Mouse (Mus musculus): Measurements from ENCODE around the gene Dnlz.

Gene Dnlz

DNA sequence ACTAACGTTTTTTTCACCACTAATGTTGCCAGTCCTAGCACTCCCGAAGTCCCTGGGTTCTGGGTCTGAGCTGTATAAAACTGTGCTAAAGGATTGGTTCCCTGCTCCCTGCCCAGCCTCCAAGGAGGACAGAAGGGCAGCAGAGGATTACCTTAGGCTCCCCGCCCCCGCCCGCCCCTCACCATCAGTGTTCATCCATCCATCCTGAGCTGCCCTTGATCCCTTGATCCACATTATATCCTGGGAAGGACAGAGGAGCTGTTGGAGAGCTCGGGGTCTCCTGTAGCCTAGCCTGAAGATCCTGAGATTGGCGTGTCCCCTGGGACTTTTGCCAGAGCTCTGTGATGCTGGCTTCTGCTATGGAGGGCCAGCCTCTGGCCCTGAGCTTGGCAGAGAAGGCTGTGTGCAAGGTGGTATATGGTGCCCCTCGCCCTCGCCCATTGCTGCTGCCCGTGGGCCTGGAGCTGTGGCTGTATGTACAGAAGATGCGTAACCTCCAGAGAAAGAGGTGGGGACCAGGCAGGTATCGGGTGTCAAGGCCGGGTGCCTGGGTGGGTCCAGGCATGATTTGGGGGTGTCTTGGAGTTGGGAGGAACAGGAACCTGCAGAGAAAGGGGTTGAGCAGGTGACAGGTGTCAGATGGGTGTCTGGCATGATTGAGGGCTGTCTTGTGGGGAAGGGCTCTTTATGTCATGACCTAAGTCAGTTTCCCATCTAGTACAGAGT, 32.2 kb downstream of the Dnlz start:
- no peak for DNase-seq (ENCODE audit: low spot score)

DNA sequence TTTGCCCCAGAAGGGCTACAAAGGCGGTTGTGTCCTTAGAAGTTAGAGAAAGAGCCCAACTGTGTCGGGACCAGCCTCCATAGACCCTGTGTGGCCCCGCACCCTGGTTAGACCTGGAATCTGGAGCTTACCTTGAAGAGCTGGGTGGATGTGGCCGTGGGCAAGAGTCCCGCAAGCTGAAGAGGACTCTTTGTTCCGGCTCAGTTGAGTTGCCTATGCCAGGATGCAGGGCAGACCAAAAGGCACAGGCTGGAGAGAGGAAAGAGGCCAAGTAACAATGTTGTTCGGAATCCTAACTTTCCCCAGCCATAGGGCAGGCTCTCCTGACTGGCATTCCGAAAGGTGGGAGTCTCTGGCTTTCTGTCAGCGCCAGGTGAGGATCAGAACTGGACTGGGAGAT, 32.8 kb downstream of the Dnlz start:
- DNase-seq (ENCODE audit: low spot score): no peak

DNA sequence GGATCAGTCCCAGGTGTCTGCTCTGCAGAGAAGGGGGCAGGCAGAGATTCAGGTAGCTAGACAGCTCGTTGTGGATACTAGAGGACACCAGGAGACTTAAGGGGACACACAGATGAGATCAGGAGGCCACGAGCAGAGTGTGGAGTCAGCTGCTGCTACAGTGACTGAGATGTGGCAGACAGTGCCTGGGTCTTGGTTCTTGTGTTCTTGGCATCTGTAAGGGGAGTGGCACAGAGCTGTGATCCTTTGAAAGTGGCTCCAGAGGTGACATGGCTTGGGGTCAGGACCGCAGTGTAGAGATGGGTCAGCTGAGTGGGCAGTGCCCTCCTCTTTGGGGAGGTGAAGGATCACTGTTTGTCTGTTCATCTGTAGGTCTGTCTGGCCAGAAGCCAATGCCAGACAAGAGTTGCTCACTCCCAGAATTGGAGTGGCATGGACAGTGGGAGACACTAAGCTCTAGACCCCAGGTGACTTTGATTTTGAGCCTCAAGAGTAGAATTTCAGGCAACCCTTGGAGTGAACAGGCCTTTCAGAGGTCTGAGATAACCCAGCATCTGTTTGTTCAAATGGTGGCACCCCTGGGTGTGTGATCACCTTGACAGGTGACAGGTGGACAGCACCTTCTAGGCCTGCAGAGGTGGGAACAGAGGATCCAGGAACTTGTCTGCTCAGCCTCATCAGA, 33.8 kb downstream of the Dnlz start:
- DNase-seq (ENCODE audit: low spot score): no peak

DNA sequence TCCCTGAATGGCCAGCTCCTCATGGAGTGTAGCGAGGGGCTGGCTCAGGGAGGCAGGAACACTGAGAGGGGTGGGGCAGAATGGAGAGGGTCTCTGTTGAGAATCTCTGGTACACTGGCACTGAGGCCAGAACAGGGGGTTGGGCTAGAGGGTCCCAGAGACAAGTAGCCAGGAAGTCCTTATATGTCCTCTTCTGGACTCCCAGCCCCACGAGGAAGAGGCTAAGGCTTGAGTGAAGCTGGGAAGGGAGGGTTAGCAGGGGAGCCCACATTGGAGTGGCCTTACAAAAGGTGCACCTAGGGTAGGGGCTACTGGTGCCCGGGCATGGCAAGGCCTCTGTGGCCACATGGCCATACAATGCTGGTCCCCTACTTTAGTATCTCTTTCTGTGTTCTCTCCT, 34.5 kb downstream of the Dnlz start:
- no peak for DNase-seq (ENCODE audit: low spot score)

DNA sequence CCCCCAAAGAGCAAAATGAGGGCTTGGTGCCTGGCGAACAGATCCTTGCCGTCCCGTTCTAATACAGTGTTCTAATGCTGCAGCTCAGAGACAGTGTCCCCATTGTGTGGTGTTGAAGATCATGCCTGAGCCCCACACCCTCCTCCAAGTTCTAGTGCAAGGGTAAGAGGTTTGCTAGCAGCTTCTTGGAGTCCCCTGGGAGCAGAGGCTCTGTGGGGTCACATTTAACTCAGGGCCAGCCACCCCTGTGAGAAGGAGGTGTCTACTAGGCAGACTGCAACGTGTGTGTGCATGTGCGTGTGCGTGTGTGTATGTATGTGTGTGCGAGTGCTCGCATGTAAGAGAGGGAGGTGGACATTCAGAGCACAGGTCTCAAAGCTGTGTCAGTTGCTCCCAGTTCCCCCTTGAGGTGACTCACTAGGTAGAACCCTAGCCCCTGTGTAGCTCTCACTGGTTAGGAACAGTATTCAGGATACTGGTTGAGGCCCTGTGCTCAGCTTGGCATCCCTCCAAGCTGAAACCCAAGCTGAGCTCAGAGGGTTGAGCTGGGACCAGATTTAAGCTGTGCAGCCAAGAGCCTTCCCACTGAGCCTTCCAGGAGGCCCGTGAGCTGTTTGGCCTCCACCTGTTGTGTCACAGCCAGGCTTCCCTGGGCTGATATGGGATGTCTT, 35.2 kb downstream of the Dnlz start:
- DNase-seq (ENCODE audit: low spot score): peak; percentile 81

DNA sequence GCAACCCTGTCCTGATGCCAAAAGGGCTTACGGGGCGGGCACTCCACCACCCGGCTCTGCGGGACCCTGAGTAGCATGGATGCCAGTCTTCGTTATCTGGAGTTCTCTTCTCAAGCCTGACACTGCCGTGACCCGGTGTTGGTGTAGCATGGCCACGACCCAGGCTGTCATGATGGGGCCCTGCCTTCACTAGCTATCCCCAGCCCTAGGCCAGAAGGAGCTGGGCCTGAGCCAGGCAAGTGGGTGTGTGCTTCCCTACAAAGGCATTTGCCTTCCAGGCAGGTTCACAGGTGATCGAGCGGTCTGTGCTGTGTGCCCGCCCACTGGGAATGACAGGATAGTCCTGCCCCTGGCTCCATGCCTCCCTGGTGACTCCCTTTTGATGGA, 36.0 kb downstream of the Dnlz start:
- peak; percentile 47 for DNase-seq (ENCODE audit: low spot score)

DNA sequence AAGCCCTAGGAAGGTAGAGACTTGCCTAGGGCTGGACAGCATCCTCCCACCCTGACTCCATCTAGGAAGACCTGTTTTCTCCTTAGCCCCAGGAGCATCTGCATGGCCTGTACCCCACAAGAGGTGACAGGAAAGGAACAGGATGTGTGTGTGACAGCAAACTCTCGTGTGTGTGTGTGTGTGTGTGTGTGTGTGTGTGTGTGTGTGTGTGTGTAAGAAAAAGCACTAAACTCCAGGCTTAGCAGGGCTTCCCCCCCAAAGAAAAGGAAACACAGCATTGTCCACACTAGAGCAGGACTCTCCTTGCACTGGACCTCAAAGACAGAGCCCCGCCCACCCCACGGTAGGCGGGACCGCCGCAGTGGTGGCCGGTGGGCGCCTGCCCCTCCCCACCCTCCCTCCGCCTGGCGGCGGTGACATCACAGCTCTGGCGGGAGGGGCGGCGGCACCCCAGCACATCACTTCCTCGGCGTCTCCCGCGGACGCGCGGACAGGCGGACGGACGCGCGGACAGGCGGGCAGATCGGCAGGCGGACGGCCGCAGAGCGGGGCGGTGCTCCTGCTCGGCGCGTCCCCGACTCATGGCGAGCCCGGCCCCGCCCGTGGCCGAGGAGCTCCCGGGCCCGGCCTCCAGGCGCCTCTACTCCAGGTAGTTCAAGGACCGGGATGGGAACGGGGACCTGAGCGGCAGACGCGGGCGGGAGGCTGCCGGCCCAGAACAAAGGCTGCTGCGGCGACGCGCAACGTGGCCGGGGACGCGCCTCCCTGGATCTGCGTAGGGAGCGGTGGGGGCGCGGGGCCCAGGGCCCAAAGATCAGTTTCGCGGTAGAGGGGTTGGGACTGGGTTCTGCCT, 36.6 kb downstream of the Dnlz start, which contains the start of gene Gpsm1:
Gene Gpsm1 (plus strand): TSS at position 444 of the 853 bp plus-strand sequence.
- peak; percentile 58 for DNase-seq (ENCODE audit: low spot score)

DNA sequence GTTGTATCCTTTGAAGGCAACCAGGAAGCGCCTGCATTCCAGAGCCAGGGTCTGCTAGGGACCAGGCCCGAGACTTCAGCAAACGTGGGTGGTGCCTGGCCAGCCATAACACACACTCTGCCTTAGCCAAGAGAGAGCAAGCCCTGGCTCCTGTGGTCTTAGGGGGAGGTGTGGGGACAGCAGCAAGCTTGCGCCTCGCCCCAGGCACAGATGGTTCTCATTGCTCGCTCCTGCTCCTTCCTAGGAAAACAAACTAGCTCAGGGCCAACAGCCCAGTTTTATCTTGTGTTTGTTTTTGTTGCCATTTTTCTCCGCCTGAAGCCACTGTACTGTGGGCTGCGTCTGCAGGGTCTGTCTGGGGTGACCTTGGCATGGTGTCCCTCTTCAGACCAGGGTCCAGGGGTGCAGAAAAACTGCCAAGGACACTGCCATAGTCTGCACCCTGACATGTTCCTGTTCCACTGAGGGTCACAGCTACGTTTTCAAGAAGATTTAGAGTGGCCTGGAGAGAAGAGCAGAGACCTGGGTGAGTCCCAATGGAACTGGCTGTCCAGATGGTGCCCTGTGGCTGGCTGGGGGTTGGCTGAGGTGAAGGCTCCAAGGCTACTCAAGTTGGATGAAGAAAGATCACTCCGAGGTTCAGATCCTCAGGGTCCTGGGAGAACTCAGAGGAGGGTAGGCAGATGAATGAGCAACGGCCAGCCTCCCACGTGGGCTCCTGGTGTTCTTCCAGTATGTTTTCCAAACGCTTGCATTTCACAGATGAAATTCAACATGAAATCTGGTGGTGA, 37.4 kb downstream of the Dnlz start:
- DNase-seq (ENCODE audit: low spot score): peak; percentile 72

DNA sequence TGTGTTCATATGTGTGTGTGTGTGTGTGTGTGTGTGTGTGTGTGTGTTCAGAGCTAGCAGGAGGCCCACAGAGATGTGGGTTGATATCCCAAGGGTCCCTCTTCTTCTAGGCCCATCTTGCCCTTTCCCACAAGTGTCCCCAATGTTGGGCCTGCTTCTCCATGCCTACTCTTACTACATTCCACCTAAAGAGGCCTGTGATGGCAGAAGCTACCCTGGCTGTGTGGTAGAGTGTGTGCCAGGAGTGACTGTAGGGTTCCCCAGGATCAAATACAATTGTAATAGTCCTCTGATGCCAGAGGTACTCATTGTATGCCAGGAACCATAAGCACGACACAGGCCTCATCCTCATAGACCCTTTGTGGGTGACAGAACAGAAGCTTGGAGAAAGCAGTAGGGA, 38.5 kb downstream of the Dnlz start:
- no peak for DNase-seq (ENCODE audit: low spot score)

DNA sequence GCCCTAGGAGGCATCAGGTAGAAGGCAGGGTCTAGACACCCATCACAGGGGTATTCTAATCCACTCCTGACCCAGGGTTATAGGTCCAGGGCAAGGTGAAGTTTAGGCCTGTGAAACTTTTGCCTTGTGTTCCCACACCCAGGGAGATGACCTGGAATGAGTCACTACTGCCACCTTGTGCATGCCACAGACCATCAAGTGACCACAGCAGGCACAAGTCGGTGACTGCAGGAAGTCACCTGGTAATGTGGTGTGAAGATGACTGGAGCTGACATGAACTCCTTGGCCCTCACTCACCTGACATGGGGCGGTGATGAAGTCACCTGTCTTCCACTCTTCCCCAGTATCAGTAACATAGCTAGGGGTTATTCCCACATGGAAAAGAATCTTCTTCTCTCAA, 39.1 kb downstream of the Dnlz start:
- peak; percentile 23 for DNase-seq (ENCODE audit: low spot score)

DNA sequence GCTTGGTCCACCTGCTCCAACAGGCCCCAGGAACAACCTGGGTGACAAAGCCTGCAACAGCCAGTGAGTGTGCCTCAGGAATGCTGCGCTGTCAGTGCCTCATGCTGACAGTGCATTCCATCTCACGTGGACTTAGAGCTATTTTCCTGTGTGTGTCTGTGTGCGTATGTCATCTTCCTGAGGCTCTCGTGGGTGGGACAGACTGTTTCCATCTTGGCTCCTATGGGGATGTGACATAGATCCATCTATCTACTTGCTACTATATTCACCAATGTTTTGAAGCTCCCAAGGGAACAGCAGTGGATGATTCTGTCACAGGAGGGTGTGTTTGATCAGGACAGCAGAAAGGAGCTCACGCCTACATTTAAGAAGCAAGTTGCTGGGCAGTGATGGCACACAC, 40.0 kb downstream of the Dnlz start:
- DNase-seq (ENCODE audit: low spot score): no peak

DNA sequence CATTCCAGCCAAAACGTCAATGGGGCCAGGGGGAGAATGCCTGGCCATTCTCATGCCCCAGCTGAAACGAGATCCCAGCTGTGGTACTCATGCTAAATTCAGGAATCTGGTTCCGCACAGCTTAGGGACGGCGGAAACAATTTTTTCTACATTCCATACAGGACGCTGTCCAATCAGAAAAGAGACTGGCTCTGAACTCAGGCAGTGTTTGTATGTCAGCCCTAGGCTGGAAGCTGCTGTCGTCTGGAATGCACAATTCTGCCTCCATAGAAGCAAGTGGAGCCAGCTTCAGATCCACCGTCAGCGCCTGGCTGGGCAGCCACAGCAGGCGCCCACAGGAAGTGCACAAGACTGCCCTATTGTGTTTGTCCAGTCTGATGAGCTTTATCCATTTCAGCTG, 42.2 kb downstream of the Dnlz start:
- DNase-seq (ENCODE audit: low spot score): no peak

DNA sequence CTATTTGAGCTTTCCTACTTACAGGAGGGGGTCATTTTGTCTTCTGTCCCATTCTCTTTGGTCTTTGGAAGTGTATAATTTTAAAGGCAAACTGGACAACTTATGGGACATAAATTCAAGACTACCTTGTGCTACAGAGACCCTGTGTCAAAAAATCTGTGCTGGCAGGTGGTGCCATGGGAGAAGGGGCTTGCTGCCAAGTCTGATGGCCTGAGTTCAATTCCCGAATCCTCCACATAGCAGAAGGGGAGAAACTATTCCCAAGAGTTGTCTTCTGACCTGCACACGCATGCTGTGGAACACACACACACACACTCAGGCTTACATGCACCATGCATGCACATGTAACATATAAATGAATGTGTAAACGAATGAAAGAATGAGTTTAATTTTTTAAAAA, 45.2 kb downstream of the Dnlz start:
- no peak for DNase-seq (ENCODE audit: low spot score)

DNA sequence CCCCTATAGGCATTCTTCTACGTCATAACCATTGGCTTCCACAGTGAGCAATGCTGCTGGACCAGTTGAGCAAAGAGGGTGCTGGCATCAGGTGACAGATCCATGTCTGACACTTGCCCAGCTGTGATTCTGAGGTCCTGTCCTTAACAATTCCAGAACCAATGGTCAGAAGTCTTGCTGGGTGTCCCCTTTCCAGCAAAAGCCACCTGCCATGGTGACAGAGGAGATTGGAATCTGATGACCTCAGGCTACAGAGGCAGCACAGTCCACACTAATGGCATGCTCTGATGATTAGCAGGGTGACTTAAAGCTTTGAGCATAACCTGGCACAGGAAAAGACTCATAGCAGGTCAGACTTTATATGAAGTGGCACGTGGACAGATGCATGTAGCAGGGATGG, 46.4 kb downstream of the Dnlz start:
- no peak for DNase-seq (ENCODE audit: low spot score)

DNA sequence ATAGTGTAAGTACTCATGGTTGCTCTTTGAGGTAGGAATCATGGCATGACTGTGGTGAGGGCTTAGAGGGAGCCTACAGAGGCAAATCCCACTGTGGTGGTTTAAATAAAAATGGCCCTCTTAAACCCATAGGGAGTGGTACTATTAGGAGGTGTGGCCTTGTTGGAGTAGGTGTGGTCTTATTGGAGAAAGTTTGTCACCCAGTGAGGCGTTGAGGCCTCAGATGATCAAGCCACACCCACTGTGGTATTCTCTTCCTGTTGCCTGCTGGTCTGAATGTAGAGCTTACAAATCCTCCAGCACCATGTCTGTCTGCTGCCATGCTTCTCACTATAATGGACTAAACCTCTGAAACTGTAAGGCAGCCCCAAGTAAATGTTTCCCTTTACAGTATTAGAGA, 47.2 kb downstream of the Dnlz start:
- no peak for DNase-seq (ENCODE audit: low spot score)

DNA sequence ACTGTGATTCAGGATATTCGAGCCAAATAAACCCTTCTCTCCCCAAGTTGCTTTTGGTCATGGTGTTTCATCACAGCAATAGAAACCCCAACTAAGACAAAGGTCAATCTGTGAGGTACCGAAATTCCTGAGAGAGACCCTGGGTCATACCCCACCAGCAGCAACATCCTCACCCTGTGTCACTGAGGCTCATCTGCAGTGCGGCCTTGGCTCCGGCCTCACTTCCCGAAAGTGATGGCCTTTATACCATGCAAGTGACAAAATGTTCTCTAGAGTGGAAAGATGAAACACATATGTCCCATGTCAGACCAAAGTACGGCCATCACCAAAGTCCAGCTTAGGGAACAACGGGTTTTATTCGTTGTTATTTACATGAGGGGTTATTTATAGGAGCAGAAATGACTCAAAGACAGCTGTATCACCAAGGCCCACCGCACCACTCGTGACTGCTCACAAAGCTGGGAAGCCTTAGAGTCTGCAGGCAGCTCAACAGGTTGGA, 49.9 kb downstream of the Dnlz start:
- DNase-seq (ENCODE audit: low spot score): no peak

DNA sequence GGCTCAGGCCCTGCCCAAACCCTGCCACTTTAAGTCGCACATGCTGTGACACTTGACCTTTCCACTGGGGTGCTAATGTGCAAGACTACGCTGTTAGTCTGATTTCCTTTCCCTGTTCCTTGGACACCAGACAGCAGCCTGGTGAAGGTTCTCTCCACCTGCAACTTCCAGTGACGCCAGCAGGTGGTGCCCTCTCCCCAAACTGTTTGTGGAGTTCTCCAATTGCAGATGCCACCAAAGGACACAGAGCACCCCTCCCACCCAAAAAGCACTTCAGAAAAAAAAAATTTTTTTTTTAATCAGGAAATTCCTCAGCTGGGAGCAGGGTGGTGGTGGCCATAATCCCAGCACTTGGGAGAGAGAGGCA, 51.1 kb downstream of the Dnlz start:
- DNase-seq (ENCODE audit: low spot score): peak; percentile 92

DNA sequence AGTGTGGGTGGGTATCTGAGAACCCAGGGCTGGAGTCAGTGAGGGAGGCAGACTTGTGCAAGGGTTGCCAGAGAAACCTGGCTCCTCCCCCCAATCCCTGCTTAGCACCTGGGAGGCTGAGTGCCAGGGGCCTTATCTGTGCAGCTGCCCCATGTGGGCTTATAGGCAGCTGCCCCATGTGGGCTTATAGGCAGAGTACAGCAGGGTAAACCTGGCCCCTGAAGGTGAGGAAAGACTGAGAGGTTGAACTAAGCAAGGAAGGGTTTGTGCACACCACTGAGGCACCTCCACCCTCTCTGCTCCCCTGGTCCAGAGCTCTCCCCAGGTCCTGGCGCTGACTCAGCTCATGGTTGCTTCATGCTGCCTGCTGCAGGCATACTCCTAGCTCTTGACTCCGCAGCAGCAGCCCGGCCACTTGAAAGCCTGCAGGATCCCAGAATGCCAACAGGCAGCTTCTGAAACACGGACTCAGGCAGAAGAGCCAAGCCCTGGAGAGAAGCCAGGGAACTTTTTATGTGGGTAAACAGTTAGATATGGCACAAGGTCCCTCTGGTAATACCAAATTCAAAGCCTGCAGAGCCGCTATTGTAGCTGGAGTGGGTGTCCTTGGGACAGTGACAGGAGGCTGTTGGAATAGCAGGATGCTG, 51.6 kb downstream of the Dnlz start:
- peak; percentile 76 for DNase-seq (ENCODE audit: low spot score)

DNA sequence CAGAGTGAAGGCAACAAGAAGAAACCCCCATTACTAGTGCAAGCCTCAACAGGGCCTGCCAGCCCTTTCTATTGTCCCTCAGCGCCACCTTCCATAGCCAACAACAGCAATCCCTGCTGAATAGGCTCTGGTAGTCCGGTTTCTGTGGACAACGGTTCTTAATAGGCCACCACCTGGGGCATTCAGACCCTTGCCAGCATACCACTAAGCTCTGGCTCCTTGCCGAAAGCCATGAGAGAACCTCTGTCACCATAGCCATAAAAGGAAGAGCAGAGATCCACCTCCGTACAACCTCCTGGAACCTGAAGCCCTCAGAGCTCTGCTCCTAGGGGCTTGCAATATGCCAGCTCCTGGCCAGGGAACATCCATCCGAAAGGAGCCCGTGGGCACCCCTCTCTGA, 52.6 kb downstream of the Dnlz start:
- no peak for DNase-seq (ENCODE audit: low spot score)

DNA sequence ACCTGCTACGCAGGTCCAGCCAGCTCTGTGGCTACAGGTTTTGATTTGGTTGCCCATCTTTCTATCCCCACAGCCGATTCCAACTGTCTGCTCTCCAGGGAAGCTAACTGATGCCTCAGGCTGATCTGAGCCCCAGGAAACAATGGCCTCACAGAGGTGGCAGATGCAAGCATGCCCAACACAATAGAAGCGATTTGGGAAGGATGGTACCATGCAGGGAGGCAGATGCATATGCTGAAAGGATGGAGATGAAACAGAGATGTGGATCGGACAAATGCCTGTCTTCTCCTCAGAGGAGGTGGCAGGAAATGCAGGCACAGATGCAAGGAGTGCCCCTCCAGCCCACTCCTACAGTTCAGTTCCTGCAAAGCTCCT, 53.1 kb downstream of the Dnlz start:
- no peak for DNase-seq (ENCODE audit: low spot score)

All from adipocyte (in vitro differentiated cells).